Mouse (Mus musculus): ENCODE data around the gene Timd4.

Timd4 gene

DNA sequence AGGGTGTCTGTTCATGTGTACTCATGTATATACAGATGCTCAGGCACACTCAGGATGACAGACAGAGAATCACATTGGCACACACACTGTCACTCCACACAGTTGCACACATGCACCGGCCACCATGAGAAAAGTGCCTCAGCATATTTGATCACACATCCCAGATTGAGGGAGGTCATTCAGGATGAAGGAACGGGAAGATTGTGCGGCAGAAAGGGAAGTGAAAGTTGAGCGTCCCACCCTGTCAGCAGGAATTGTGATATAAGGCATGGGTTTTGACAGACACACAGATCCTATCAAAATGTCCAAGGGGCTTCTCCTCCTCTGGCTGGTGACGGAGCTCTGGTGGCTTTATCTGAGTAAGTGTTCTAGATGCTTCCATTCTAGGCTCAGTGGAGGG, at the start of gene Timd4:
TSS of gene Timd4 (plus strand) at position 290 of the 400 bp plus-strand sequence.
- in situ Hi-C loops (cut with MboI; ENCODE audit: unreplicated experiment in 2 of 2) = no loop called here

DNA sequence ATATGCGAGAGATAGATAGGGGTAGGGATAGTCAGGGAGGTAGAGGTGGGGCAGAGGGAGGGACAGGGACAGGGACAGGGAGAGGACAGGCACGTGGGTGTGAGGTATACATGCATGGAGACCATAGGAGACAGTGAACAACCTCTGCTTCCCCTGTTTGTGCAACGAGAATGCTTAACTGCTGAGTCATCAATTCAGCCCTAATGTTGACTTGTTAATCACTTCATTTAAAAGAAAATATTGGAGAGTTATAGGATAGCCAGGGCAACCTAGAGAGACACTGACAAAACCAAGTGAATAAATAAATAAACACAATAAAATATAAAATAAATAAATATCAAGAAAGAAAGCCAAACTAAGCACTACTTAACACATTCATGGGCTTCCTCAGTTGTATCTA, 33.7 kb upstream of the Timd4 start:
- in situ Hi-C loops (cut with MboI; ENCODE audit: unreplicated experiment in 2 of 2) = no loop called here

DNA sequence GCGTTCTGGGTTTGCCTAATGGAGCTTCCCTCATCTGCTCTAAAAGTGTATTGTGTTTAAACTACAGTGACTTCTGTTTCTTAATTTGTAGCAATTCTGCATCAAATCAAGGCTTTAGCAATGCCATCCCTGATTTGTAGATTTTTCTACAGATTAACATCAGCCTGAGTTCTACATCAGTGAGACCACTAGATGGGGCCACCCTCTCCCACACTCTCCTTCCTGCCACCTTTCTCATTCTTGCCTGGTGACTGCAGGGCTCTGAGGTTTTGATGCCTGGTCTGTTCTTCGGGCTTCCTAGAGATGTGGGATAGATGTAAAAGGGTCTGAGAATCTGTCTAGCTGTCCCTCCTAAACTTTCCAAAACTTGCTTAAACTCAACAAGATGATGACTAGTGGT, 30.8 kb upstream of the Timd4 start:
- in situ Hi-C loops (cut with MboI; ENCODE audit: unreplicated experiment in 2 of 2) = no loop called here

DNA sequence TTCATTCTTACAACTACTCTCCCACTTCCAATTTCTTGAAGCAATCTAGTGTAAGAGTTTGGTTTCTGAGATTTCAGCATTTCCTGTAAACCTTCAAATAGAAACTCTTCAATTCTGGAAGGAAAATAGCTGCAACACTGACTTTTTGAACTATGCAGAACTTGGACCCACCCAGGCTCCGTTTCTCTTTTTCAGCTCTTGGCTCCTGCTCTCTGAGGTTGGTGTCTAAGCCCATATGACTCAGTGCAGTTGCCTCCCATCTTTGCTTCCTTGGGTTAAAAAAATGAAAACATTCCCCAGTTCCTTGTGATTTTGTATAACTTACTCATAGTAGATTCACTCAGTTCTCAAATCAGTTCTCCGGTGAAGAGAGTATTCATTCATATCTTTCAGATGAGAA, 6.2 kb upstream of the Timd4 start:
- in situ Hi-C loops (cut with MboI; ENCODE audit: unreplicated experiment in 2 of 2) = no loop called here

DNA sequence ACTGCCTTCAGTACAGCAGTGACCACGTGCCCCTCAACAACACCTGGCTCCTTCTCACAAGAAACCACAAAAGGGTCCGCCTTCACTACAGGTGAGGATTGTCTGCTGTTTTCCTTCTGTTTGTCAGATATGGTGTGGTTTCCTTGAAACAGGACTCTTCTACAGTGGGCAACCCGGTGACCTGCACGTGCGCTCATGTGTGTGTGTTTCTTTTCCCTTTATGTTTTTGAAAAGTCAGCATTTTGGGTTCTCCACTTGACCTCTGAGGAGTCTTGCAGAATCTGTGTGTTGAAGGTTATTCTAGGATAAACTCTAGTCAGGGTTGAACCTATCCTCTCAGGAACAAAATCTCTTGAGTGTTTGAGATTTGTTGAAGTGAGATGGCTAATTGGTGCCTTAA, 7.1 kb downstream of the Timd4 start:
- in situ Hi-C loops (cut with MboI; ENCODE audit: unreplicated experiment in 2 of 2) = no loop called here

DNA sequence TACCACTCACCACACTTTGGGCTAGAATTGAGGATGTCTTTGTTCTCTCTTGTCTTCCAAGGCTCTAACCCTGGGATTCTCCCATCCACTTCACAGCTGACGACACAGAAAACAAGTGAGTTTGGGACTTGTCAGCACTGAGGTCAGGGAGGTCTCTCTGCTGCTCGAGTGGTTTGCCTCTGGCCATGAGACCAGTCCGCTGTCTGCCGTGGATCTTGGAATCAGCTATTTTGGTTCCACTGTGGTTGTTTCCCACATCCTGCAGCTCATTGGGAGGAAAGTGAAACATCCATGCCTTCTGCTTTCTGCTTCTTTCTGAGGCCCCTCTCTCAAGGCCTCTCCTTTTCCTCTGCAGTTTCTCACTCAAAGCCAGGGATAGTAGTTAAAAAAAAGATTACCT, 9.3 kb downstream of the Timd4 start:
- in situ Hi-C loops (cut with MboI; ENCODE audit: unreplicated experiment in 2 of 2) = no loop called here

DNA sequence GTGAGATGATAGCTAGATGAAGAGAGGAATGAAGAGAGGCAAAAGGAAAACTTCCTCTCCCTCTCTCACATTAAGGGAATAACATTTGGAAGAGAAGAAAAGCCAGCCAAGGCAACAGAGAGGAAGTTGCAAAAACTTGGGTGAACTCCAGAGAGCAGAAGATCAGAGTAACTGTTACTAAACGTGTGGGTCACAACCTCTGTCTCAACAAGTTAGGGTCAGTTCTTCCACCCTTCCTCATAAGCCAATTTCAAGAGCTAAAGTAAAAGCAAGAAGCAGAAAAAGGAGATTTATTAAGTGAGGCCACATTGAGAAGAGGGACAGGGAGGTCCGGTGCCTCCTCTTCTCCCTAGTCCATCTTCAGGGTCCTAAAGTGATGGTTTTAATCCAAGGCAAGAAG, 19.7 kb downstream of the Timd4 start:
- in situ Hi-C loops (cut with MboI; ENCODE audit: unreplicated experiment in 2 of 2) = no loop called here

DNA sequence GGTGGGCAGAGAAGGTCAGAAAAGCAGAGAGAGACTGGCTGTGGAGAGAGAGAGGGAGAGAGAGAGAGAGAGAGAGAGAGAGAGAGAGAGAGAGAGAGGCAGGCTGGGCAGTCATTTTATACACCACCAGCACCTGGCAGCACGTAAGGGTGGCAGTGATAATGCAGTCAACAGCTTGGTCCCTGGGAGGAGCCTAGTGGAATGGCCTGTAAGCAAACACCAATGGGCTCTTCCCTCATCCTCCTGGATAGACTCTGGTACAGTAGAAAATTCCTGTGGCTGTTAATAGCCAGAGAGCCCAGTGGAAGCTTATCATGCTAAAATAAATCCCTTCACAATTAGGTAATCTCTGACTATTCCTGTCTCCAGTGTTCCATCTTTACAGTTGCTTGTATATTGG, 24.5 kb downstream of the Timd4 start:
- in situ Hi-C loops (cut with MboI; ENCODE audit: unreplicated experiment in 2 of 2) = no loop called here

DNA sequence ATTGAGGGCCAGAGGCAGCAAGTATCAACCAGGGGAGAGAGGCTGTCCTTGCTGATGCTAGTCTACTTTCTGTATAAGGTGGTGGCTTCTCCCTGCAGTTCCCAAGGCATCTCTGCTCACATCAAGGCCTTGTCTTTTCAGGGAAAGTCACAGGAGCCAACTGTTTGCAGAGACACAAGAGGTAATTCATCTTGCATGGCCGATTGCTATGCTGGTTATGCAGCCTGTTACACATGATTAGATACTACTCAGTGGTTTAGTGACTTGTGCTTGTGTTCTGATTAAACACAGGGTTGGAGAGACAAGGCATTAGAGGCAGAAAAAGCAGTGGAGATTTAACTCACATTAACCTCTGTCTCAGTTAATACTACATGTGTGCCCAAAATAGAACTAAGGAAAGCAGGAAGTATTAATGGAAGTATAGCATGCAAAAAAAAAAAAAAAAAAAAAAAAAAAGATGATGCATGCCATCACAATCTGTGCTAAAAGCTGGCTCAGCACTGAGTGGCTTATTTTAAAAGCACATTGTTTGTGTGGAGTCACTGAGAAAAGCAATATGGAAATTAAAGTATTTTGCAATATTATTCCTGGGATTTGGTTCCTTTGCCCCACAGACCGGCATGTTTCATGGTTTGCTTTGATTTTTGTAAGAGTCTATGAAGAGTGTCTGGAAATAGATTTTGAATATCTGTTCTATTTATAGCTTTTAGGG, 31.6 kb downstream of the Timd4 start:
- in situ Hi-C loops (cut with MboI; ENCODE audit: unreplicated experiment in 2 of 2) = no loop called here

DNA sequence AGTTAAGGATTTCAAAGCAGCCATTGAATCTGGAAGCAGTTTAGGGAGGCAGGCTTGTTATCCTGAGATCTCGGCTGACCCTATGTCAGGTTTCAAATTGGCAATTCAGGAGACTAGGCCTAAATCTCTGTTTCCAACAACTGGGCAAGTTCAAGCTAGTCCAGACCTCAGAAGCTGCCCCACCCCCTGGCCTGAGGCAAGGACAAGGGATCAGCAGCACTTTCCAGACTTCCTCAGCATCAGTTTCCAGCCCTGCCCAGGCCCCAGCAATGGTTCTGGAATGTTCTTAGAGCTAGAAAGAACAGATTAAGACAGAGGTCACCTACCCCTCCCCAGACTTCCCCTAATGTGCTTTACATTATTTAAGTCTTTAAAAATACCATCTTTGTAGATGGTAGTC, 36.1 kb downstream of the Timd4 start:
- in situ Hi-C loops (cut with MboI; ENCODE audit: unreplicated experiment in 2 of 2) = no loop called here

DNA sequence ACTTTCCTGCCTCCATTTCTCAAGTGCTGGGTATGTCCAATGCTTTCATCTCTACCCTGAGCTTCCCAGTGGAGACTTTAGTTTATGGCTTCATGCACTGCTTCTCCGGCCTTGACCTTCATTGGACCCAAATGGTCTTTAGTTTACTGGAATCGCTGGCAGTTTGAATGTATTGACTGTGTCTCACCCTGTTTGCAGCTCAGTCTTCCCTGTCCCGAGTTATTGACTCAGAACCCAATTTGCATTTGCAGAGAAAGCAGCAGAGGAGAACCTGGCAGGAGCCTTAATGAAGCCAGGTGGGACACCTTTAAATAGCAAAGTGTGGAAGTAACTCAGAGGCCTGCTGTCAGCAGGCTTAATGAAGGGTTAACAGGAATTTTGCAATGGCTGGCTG, 37.2 kb downstream of the Timd4 start:
- in situ Hi-C loops (cut with MboI; ENCODE audit: unreplicated experiment in 2 of 2) = no loop called here

DNA sequence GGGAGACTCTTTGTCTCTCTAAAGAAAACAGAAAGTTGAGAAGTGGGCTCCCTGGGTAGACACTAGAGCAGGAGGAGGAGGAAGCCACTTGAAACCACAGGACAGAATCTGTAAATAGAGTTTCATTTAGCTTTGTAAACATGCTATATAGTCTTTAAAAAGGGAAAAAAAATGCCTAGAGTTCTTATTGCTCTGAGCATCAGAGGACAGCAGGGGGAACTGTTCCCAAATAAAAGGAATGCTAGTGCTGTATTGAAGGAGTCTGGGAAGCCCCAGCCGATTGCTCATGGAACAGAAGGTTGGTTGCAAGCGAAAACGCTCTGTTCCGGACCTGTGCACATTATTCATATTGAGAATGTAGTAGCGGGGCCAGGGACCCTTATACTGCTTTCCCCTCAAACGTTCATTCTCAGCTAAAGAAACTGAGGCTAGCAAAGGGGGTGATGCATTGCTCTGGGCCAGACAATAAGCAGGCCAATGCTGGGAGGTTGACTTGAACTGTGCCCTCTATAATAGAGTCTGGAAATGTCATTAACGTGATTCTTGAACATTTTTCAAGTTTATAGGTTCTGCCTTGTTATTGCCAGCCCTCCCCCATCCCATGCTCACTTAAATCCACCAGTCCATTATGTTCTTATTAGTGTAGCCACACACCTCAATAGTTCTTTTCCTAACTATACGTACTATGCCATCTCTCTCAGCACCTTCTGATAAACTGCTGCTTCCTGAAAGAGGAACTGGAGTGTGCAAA, 37.8 kb downstream of the Timd4 start:
- in situ Hi-C loops (cut with MboI; ENCODE audit: unreplicated experiment in 2 of 2) = no loop called here

DNA sequence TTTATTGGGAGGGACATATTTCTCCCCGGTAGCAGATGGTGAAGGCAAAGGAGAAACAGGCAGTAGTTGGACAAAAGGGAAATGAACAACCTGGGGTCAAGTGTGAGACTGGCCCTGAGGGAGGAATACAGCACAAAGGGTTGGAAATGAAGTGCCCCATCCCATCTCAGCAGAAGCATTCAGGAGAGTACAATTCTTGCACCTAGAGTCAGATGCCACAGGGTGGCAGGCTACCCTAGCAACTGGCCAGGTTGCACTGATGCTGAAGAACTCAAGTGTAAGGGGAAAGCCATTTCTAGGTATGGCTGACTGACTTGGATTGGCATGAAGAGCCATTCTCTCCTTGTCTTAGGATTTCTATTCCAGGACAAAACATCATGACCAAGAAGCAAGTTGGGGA, 54.2 kb downstream of the Timd4 start:
- in situ Hi-C loops (cut with MboI; ENCODE audit: unreplicated experiment in 2 of 2) = no loop called here

DNA sequence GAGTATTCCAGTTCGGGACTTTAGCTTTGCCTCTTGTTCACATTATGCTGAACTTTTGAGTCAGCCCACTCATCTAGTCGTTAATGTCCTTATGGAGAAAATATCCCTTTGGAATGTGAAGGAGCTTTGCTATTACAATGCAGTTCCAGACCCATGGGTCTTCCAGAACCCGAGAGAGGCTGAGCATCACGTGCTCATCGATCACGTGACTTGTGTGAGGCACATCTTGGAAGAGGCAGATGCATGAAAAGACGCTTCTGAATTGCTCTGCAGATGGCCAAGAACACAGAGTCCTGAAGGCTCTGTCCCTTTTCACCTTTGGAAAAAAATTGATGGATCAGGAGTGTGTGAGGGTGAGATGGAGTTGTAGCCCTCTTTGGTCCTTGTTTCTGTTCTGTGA, 58.0 kb downstream of the Timd4 start:
- in situ Hi-C loops (cut with MboI; ENCODE audit: unreplicated experiment in 2 of 2) = no loop called here

DNA sequence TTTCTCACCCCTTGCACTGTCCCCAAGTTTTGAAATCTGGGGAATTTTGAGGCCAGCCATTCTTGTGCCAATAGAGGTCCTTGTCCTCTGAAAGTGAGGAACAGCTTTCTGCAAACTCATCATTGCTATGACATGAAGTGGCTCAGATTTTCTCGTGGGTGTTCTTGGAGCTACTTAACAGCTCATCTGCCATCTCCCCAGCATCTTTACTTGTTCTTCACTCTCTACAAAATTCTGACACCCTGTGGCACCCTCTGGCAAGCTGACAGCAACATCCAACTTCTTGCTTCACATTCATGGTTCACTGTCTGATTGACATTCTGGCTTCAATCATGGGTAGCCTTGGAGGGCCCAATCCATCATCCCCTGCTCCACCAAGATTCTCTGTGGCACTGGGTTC, 65.2 kb downstream of the Timd4 start:
- in situ Hi-C loops (cut with MboI; ENCODE audit: unreplicated experiment in 2 of 2) = no loop called here

DNA sequence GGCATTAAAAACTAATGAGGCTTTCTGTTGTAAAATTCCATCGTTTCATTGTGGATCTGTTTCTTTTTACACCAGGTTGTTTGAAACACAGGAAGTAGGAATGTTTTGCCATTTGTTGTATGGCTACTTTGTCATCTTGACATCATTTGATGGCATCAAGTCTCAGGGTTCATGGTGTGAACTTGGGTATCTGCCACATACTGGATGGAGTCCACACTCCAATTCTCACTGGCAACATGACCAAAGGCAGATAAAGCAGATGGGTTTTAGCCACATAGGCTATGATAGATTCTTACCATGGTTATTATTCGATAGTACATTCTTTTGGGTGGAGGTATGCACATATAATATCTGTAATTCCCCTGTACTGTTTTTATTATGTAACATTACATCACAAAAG, 71.9 kb downstream of the Timd4 start:
- in situ Hi-C loops (cut with MboI; ENCODE audit: unreplicated experiment in 2 of 2) = no loop called here

DNA sequence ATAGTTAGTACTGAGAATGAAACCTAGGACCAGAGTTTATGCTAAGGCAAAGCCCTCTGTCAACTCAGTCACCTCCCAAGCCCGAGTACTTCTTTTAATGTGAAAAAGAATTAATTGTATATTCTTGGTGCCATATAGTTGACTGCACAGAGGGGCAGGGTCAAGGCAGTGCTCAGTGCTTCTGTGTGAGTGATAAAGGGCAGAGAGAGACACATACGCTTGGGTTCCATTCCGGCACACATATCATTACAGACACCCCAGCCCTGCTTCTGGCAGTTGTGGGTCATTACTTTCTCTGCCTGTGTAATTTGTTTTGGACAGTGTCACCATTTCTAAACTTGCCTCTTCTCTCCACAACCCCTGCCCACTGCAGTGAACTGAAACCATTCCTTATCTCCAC, 78.5 kb downstream of the Timd4 start:
- in situ Hi-C loops (cut with MboI; ENCODE audit: unreplicated experiment in 2 of 2) = no loop called here
